Mouse (Mus musculus) heart, embryonic 11.5 days (tissue): ENCODE measurements at regions not wholly inside any gene's neighbourhood (a gene's known extent, or its start where the extent isn't known, plus 50 kb on each side); places are given as distances from the start of the nearest gene placed in this dataset.

ENCODE experiments used
- ATAC-seq: fragments of 200-750 bp; cut with Nextera tagmentation; replicated peaks from 2 replicates; pipeline ENCODE4 v1.8.0; 2017; ENCODE audit warnings: moderate library complexity; ENCODE audit not compliant: insufficient number of reproducible peaks, low FRiP score, low TSS enrichment
- H3K27ac ChIP-seq: fragments of 300-500 bp; sonication (generic); 2 replicates; pipeline ENCODE4 v1.5.1; 2014; ENCODE audit warnings: mild to moderate bottlenecking, low read depth, low read length
- H3K27me3 ChIP-seq: fragments of 300-500 bp; sonication (generic); 2 replicates; pipeline ENCODE4 v1.6.1; 2014; ENCODE audit warnings: mild to moderate bottlenecking, low read length, mixed read lengths; ENCODE audit not compliant: control insufficient read depth, insufficient read depth
- H3K36me3 ChIP-seq: fragments of 300-500 bp; sonication (generic); 2 replicates; pipeline ENCODE4 v1.6.1; 2014; ENCODE audit warnings: mild to moderate bottlenecking, low read length, moderate library complexity, mixed read lengths; ENCODE audit not compliant: control insufficient read depth, insufficient read depth
- H3K4me1 ChIP-seq: fragments of 300-500 bp; sonication (generic); 2 replicates; pipeline ENCODE4 v1.6.1; 2014; ENCODE audit warnings: low read length; ENCODE audit not compliant: control insufficient read depth, insufficient read depth
- H3K4me2 ChIP-seq: fragments of 300-500 bp; sonication (generic); 2 replicates; pipeline ENCODE4 v1.6.1; 2014; ENCODE audit warnings: mild to moderate bottlenecking, moderate library complexity
- H3K4me3 ChIP-seq: fragments of 300-500 bp; sonication (generic); 2 replicates; pipeline ENCODE4 v1.5.1; 2014; ENCODE audit warnings: low read depth, low read length
- H3K9ac ChIP-seq: fragments of 300-500 bp; sonication (generic); 2 replicates; pipeline ENCODE4 v1.6.1; 2014; ENCODE audit warnings: mild to moderate bottlenecking, low read depth, low read length, moderate library complexity
- H3K9me3 ChIP-seq: fragments of 300-500 bp; sonication (generic); replicated peaks from 2 replicates; pipeline ENCODE4 v1.6.1; 2016; ENCODE audit warnings: low read length; ENCODE audit not compliant: control insufficient read depth
- WGBS: fragments of 180-500 bp; shearing (Covaris S2); extraction: QIAGEN DNeasy Blood & Tissue Kit; methylation state at CpG from one replicate; pipeline ENCODE4 v1.1.7; 2014; ENCODE audit not compliant: insufficient replicate concordance; 5-methylcytosine and 5-hydroxymethylcytosine counted together

DNA sequence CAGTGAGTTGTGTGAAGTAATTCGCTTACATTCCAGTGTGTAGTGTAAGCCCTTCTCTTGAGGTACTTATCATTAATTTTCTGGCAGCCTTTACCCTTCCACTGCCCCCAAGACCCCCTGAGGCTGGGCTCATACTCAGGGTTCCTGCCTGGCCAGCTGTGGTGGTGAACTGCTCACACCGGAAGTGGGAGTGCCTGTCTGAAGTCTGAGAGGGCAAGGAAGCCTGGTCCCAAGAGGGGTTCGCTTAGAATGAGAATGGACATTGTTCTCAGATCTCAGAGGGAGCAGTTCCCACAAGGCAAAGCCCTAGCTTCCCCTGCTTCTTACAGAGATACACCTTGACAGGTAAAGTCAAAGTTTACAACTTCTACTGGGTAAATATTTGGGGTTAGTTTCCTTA is 138.1 kb upstream of the Klf3 start:
- WGBS, result 67% methylated on average over 3 of the region's 3 CpGs
- Histone ChIP-seq H3K4me2 (no peak overlapping the region), H3K9me3 (no peaks in the 10 kb centered on the region), H3K4me1 (no peaks in the 10 kb centered on the region), H3K36me3 (no peaks in the 10 kb centered on the region), H3K27ac (no peak overlapping the region), H3K27me3 (no peaks in the 10 kb centered on the region), H3K4me3 (no peak overlapping the region), H3K9ac (no peak overlapping the region)
- no peak for ATAC-seq

DNA sequence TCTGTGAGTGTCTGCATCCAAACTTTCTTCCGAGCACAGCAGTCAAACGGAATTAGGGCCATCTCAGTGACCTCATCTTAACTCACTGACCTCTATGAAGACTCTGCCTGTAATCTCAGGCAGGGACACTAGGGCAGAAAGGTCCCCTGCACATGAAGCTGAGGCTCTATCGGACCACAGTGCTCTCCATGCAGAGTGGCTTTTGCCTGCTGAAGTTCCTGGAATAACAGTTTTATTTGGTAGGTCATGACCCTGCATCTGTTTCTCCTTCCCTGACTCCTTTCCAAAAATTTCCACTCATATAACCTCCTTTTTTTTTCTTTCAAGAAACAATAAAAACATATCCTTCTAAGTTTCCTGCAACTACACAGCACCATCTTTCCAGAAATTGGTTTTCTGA is 136.9 kb upstream of the Klf3 start:
- no peak overlapping the region for H3K9ac ChIP-seq
- no peak for ATAC-seq
- WGBS, result 45% methylated on average over 3 of the region's 3 CpGs
- H3K4me1 ChIP-seq, result no peaks in the 10 kb centered on the region
- no peaks in the 10 kb centered on the region for H3K27me3 ChIP-seq
- no peak overlapping the region for H3K4me2 ChIP-seq
- H3K9me3 ChIP-seq, result no peaks in the 10 kb centered on the region
- no peaks in the 10 kb centered on the region for H3K36me3 ChIP-seq
- no peak overlapping the region for H3K27ac ChIP-seq
- no peak overlapping the region for H3K4me3 ChIP-seq

GRCm38 (mm10) chr5:64667053-64667452 is 136.1 kb upstream of the Klf3 start:
- no peaks in the 10 kb centered on the region for H3K9me3 ChIP-seq
- H3K27ac ChIP-seq, result no peak overlapping the region
- no peak overlapping the region for H3K9ac ChIP-seq
- ATAC-seq, result no peak
- WGBS, result 72% methylated on average over 3 of the region's 3 CpGs
- no peaks in the 10 kb centered on the region for H3K4me1 ChIP-seq
- H3K4me2 ChIP-seq, result no peak overlapping the region
- H3K4me3 ChIP-seq, result no peak overlapping the region
- no peaks in the 10 kb centered on the region for H3K27me3 ChIP-seq
- no peaks in the 10 kb centered on the region for H3K36me3 ChIP-seq

DNA sequence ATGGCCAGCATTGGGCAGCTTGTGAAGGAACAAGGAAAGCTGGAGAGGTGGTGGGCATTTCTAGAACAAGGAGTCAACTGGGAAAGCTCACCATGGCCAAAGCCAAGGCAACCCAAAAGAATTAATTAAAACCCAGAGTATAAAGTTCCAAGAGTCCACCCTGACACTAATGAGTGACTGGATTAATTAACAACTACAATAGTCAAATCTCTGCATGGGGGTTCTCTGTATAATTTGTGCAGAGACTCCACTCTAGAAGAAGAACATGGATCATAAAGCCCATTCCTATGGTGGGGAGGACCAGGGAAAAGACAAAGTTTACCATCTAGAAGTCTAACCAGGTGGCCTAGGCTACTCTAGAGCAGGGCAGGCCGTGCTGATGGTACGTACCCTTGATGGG is 129.3 kb upstream of the Klf3 start:
- 85% methylated on average over 2 of the region's 2 CpGs for WGBS
- Histone ChIP-seq H3K9ac (no peak overlapping the region), H3K9me3 (no peaks in the 10 kb centered on the region), H3K4me2 (no peak overlapping the region), H3K4me1 (no peaks in the 10 kb centered on the region), H3K27me3 (no peaks in the 10 kb centered on the region), H3K27ac (no peak overlapping the region), H3K36me3 (no peaks in the 10 kb centered on the region), H3K4me3 (no peak overlapping the region)
- ATAC-seq, result no peak

DNA sequence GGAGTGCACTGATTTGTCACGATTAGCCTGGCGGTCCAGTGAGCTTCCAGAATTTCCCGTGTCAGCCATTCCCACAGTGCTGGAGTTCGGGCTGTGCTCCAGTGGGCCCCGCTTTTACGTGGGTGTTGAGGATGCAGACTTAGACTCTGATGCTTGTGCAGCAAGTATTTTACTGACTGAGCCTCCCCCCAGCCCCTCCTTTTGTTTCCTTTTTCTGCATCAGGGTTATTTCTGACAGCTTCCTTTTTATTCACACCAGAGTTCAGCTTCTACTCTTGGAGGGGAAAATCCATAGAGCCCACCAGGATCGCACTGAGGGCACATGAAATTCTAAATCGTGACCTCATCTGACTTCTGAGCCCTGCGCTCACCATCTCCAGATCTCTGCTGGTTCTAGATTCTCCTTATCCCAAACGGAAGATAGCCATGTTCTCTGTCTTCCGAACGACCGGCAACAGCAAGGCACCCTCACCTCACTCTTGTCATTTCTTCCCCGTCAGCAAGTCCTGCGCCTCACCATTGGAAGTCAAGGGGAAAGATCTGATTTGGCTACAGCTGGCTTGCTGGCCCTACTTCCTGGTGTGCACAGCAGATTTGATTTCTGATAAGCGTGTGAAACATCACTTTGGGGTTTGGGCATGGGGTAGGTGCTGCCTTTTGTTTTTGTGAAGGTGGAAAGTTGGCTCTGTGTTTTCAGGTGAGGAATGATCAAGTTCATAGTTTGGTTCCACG is 126.8 kb upstream of the Klf3 start:
- Histone ChIP-seq H3K9ac (no peak overlapping the region), H3K4me1 (0 out of 2 replicates have a peak, but pooled peaks cover 3% of the 10 kb centered on the region), H3K27ac (no peak overlapping the region), H3K27me3 (no peaks in the 10 kb centered on the region), H3K4me2 (no peak overlapping the region), H3K4me3 (no peak overlapping the region), H3K9me3 (no peaks in the 10 kb centered on the region), H3K36me3 (no peaks in the 10 kb centered on the region)
- 85% methylated on average over 17 of the region's 17 CpGs for WGBS
- ATAC-seq, result no peak

DNA sequence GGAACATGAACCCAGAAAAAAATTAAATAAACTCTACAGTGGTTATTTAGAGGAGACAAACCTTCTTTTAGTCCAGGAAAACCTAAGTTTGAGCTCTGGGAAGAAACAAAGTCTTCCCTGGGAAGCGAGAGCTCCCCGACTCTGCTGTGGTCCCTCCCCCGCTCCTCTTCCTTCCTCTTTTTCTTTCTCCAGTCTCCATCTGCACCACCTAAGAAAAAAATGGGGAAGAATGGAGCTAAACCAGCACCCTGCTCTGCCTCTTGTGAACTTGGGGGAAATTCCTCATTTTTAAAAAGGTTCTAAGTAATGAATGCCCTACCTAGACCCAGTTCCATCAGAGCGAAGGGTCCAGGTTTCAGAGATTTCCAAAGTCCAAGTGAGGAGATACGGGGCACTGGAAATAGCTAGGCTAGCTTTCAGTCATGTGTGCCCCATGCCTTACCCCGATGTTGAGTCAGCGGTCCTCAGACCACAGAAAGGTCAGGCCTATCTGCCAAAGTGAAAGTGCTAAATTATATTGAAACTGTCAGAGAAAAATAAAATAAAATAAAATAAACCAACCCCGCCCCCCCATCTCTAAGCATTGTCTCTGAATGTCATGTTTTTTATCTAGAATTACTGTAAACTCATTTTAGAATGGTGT is 126.1 kb upstream of the Klf3 start:
- Histone ChIP-seq H3K4me2 (no peak overlapping the region), H3K9ac (no peak overlapping the region), H3K27ac (no peak overlapping the region), H3K9me3 (no peaks in the 10 kb centered on the region), H3K36me3 (no peaks in the 10 kb centered on the region), H3K4me1 (0 out of 2 replicates have a peak, but pooled peaks cover 3% of the 10 kb centered on the region), H3K27me3 (no peaks in the 10 kb centered on the region), H3K4me3 (no peak overlapping the region)
- 76% methylated on average over 8 of the region's 8 CpGs for WGBS
- no peak for ATAC-seq

- H3K27me3 ChIP-seq, result no peaks in the 10 kb centered on the region
- H3K36me3 ChIP-seq, result no peaks in the 10 kb centered on the region
- no peak overlapping the region for H3K4me3 ChIP-seq
- 0 out of 2 replicates have a peak, but pooled peaks cover 3% of the 10 kb centered on the region for H3K4me1 ChIP-seq
- H3K9ac ChIP-seq, result no peak overlapping the region
- WGBS, result 78% methylated on average over 2 of the region's 2 CpGs
- H3K27ac ChIP-seq, result no peak overlapping the region
- no peak for ATAC-seq
- H3K9me3 ChIP-seq, result no peaks in the 10 kb centered on the region
- H3K4me2 ChIP-seq, result no peak overlapping the region
Observed at GRCm38 (mm10) chr5:64678706-64679105, 124.5 kb upstream of the Klf3 start.

- 67% methylated on average over 18 of the region's 18 CpGs for WGBS
- H3K27me3 ChIP-seq, result no peaks in the 10 kb centered on the region
- no peaks in the 10 kb centered on the region for H3K9me3 ChIP-seq
- no peaks in the 10 kb centered on the region for H3K36me3 ChIP-seq
- H3K9ac ChIP-seq, result no peak overlapping the region
- no peak overlapping the region for H3K27ac ChIP-seq
- 0 out of 2 replicates have a peak, but pooled peaks cover 3% of the 10 kb centered on the region for H3K4me1 ChIP-seq
- ATAC-seq, result no peak
- H3K4me2 ChIP-seq, result no peak overlapping the region
- no peak overlapping the region for H3K4me3 ChIP-seq
Observed at GRCm38 (mm10) chr5:64679996-64680625, 123.1 kb upstream of the Klf3 start.
